Mouse (Mus musculus) right cerebral cortex, postnatal 10 days (tissue): ENCODE measurements around the gene Med15.

ENCODE experiments used
- DNase-seq, 2 experiments: peaks; one replicate each; pipeline ENCODE4 v3.0.0; 2021; ENCODE audit warnings: low spot score in 2 of 2

The Med15 gene

DNA sequence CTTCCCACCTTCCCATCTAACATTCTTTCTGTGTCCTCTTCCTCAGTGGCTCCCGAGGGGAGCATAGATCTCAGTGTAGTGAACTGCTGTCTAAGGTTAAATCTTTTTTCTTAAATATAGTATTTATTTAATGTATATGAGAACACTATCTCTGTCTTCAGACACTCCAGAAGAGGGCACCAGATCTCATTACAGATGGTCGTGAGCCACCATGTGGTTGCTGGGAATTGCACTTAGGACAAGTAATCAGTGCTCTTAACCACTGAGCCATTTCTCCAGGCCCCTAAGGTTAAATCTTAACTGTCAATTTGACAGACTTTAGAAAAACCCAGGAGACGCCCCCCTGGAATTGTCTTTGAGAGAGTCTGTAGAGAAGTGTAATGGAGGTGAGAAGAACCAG, 670 bp downstream of the Med15 start:
- DNase-seq, result no peak

DNA sequence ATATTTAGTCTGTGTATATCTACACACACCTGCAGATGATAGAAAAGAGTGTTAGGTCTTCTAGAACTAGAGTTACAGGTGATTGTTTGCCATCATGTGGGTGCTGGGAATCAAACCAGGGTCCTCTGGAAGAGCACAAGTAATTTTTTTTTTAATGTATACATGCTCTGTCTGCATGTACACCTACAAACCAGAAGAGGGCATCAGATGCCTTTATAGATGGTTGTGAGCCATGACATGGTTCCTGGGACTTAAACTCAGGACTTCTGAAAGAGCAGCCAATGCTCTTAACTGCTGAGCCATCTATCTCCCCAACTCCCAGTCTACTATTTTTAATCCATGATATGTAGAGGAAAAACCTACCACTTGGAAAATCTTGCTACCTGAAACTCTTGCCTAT, 2.7 kb downstream of the Med15 start:
- no peak for DNase-seq

DNA sequence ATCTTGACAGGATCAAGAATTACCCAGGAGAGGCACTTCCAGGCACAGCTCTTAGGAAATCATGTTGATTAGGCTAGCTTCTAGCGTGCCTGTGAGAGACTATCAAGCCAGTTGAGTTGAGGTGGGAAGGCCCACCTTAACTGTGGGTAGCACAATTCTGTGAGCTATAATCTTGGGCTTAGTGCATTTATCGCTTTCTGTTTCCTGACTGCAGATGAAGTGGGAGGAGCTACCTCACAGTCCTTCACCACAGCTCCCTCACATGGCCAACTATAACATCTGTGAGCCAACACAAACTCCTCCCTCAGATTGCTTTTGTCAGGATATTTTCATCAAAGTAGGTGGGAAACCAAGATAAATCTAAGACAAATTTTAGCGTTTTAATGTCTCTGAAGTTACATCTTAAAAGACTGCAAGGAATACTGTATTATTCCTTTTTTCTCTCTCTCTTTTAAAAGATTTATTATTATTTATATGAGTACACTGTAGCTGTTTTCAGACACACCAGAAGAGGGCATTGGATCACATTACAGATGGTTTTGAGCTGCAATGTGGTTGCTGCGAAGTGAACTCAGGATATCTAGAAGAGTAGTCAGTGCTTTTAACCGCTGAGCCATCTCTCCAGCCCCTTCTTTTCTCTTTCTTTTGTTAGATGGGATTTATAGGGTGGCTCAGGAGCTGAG, 5.4 kb downstream of the Med15 start:
- no peak for DNase-seq

DNA sequence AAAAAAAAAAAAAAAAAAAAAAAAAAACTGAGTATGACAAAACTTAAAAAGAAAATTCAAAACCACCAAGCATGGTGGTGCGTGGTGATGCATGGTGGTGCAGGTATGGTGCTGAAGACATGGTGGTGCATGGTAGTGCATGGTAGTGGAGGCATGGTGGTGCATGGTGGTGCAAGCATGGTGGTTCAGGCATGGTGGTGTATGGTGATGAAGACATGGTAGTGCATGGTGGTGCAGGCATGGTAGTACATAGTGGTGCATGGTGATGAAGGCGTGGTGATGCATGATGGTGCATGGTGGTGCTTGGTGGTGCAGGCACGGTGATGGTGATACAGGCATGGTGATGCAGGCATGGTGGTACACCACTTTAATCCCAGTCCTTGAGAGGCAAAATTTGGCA, 8.2 kb downstream of the Med15 start:
- no peak for DNase-seq

DNA sequence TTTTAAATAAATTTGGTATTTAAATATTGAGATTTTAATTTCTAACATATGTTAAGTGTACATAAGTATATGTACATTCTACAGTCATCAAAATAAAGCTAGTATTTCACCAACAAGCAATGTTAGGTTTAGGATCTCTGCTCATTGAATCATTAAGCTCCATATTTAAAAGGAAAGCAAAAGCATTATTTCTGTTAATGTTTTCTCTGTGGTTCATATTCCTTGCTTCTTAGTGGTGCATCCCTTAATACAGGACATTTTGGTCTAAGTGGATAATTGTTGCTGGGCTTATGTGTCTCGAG, 9.4 kb downstream of the Med15 start:
- no peak for DNase-seq

DNA sequence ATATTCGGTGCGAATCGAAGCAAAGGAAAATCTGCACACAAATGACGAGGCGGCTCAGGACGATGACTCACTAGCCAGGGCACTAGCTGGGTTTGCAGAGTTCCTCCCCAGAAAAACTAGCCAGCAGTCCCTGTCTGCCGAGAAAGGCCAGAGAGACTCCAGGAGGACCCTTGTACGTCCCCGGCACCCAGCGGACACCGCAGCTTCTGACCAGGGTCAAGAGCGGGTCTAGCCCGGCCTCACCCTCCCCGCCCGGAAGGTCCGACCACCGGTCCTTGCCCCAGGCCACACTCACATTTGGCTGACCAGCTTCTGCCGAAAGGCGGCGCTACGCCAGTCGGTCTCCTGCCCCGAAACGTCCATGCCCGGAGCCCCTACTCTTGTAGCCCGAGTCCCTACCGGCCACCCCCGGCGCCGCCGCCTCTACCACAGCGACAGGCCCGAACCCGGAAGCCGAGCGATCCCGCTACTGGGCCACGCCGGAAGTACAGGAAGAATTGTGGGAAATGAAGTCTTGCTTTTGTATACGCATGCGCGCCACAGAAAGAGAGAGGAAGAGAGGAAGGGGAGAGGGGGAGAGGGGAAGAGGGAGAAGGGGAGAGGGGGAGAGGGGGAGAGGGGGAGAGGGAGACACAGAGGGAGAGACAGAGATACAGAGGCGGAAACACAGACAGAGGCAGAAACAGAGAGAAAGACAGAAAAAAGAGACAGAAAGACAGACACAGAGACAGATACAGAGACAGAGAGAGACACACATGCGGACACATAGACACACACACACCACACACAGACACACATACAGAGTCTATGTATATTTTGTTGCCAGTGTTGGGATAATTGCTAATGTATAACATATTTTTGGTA, 10.0 kb downstream of the Med15 start:
- DNase-seq, result peak; percentile 95 to 96

DNA sequence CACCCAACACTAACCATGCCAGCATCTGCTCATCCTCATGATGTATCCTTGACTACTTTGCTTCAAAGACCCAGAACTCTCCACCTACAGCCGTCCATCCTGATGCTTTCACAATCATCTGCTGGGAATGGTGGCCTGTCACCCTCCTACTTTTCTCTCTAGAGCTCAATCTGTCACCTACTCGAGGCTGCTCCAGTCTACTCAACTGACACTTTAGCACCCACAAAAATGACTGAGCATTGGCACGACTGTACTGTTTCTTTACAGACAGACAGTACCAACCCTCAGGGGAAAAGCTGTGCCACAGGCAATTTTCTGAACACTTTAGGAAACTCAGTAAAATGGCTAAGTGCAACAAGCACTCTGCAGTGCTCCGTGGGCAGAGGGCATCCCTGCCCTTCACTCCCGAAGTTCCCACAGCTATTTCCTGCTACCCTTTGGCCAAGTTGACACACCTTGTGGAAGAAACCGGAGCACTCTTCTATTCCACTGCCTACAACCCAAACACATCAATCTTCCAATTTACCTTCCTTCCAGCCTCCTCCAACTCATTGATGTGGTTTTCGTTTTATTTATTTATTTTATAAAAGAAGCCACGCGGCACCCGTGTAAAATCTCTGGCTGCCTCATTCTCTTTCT, 10.8 kb downstream of the Med15 start:
- DNase-seq, result peak in 1 of 2 experiments; percentile 34

DNA sequence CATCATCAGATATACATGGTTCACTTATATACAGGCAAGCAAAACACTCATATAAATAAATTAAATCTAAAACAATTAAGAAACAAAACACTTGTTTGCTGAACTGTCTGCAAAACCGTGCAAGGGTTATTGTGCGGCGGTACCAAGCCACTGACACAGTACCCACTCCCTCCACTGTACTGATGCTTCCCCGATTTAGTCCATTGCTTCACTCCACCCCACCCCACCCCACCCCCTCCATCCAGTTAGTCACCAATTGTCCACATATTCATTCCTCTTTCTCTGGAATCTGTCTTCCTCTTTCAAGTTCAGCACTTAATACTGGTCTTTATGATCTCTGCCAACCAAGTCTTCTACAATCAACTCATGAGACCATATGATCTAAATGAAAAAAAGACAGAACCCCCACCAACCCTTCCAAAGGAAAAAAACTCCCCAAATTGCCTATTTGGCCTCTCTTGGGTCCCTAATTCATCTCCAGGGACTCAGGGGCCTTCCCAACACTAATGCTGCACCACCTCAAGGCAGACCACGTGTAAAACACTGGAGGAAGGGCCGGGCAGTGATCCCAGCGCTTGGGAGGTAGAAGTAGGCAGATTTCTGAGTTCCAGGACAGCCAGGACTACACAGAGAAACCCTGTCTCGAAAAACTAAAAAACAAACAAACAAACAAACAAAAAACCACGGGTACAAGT, 11.4 kb downstream of the Med15 start:
- no peak for DNase-seq

DNA sequence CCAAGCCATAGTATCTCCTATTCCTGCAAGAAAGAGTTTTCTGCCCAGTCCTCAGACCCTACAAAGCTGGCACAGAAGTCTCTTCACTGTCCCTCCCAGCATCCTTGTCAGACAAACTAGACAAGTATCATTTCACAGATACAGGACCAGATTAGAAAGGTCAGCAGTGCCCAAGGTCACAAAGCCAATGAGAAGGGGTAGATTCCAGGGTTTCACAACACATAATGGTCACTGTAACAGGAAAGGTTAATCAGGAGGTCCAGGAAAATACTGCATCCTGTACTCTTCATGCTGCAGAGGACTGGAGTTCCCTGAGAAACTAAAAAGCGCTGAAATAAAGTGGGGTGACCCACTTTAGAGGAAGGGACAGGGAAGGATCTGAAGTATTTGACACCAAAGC, 14.9 kb downstream of the Med15 start:
- DNase-seq, result no peak

DNA sequence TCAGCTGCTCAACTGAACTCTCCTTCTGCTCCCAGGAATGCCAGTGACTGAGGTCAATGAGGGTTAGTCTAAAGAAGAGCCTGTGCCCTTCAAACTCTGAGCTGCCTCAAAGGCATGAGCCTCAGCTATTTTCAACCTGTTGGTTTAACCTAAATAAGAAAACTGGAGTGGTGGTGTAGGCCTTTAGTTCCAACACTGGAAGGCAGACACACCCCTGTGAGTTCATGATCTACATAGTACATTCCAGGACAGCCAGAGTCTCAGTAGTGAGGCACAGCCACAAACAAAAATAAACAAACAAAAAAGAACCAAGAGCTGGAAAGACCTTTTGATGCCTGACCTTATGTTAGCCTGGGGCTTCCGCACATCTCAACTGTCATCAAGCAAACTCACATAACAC, 25.1 kb downstream of the Med15 start:
- DNase-seq, result no peak

DNA sequence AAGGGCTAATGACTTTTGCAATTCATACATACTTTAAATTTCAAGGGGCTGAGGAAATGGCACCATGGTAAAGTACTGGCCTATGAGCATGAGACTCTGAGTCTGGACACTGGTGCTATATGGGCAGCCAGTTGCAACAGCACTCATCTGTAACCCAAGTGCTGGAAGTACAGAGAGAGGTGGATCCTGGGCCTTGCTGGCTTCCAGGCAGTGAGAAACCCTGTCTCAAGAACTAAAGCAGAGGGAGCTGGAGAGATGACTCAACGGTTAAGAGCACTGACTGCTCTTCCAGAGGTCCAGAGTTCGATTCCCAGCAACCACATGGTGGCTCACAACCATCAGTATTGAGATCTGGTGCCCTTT, 31.7 kb downstream of the Med15 start:
- DNase-seq, result no peak

DNA sequence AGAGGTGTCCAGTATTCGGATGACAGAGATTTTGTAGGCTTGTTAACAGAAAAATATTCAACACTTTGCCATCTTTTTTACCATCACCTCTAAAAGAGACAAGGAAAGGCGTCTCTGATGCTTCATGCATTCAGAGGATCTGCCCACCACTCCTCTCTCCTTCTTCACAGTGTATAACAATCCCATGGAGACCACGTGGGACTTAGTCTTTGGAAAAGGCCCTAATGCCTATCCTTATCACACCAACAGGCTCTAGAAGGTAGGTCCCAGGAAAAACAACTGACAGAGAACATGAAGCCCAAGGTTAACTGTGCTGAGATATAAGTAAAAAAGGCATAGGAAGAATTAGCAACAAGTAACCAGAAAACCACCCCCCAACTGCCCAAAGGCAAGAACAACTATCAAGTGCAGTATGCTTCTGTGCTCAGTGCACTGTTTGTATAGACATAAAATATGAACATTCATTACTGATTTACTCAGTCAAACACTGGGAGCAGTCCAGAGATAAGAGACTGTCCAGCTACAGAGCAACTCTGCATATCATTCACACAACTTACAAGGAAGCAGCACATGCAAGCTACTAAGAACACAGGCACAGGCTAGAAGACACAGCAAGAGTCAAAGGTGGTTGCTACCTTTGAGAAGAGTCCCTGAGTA, 32.2 kb downstream of the Med15 start:
- no peak for DNase-seq

DNA sequence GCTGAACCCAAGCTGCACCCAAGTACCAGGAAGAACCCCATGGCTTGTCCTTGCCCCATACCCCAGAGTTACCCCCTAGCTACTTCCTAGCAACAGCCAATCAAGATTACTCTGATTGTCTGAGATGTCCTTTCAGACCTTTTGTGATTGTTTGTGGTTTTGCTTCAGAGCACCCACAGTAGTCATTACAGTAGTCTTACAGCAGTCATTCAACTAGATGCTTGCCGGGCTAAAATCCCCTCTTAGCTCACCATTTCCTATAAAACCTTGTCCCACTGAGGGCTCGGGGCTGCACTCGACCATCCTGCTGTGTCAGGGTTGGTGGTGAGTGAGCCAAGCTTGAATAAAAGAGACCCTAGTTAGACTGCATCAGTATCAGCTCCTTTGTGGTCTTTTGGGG, 37.8 kb downstream of the Med15 start:
- DNase-seq, result no peak

DNA sequence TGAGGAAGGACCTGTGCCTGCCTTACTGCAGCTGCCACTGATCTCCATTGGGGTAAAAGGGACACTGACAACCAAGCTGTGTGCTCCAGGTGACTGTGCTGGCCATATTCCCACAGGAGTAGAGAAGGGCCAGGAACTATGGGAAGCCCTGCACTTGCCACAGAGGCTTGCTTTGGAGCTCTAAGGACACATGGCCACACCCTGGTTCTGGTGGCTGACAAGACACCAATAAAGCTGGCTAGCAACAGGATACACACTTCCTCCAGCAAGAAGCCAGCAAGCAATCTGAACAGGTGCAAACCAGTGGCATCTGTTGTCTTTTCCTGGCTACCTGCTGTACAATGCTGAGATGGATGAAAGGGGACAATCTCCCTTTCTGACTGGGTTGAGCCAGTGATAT, 62.8 kb downstream of the Med15 start:
- DNase-seq, result no peak

DNA sequence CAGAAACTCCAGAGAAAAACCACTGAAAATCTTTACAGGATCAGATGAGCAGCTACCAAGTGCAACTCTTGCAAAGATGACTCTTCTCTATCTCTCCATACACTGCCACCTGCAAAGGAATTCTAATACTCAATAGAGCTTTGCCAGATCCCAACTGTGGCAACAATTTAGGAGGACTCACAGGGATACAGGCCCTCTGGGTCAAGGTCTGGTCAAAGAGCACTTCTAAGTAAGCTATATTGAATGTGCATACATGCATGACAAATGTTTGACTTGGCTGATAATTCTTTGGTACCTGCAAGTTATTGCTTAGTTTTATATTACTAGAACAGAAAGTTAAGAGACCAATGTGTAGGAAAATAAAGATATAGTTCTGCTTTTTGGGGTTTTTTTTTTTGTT, 67.1 kb downstream of the Med15 start:
- DNase-seq, result no peak

DNA sequence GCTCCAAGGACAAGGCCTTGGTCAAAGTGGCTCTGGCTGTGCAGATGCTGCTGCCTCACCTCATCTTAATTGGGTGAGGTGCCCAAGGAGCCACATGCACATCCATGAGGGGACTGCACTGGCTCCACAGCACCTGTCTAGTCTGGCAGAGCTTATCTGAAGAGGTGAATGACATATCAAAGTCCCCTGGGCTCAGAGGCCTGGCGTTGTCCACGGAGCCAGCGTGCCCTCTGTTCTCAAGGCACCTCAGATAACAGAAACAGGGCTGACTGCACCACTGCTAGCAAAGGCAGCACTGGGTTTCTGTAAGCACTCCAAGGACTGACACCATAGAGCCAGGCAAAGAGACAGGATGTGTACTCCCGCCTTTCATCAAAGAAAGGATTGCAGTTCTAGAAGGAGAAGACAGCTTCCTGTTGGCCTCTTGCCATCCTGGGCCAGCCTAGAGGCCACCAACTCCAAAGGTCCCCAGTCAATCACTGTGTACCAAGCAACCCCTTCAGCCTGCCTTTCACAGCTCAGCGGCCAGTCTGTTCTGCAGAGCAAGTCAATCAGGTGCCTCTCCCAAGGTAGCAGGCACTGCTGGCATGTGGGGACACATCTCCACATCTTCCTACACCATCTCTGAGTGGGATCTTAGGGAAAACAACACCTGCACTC, 76.3 kb downstream of the Med15 start:
- DNase-seq, result no peak

DNA sequence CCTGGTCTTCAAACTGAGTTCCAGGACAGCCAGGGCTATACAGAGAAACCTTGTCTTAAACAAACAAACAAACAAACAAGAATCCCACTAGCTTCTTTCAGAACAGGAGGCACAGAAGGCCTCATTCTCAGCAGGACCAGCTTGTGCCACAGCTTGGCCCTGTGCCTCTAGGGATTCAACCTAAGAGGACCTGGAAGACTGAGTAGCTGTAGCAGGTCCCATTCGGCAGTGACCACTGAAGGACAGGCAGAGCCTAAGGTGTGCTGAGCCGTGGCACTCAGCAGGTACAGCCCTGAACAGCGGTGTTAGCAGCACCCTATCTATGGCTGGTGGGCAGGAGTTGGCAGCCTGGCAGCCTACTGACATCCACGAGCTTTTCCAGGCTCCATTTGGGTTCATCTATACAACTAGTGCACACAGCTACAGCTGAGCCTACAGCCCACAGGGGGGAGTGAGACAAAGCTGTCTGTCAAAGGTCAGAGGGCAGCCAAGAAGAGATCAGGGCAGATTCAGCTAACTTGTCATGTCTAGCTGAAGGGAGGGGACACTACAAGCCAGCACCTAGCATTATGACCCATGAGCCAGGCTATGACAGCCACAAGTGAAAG, 78.4 kb downstream of the Med15 start:
- no peak for DNase-seq

DNA sequence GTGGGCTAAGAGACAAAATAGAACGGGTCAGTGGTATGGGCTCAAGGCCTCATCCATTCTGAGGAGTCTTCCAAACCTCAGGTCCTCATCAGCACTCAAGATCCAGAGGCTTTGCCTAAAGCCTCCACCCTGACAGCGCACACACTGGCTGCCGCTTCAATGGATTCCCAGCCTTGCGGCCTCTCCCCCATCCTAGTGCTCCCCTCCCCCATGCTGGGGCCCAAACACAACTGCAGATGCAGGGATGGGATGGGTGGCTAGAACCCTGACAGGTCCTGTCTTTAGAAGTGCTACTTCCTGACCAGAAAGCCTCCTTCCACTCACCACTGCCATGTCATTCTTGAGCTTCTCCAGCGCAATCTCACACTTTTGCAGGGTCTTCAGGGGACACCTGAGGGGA, 79.1 kb downstream of the Med15 start:
- DNase-seq, result no peak

DNA sequence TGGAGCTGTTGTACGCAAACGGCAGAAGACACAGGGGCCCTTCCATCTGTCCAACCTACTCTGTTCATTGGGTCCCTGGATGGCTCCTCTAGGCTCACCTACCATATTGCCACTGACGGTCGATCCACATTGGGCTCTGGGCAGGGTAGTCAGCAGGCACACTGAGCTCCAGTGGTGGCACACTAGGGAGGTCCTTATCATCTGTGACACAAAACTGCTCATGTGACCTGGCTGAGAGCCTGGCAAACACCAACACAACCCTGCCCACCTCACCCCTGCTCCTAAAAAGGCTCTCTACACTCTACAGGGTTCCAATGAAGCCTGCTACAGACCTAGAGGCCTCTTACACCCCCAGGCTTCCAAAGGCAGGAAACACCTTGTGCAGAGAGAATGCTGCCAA, 80.1 kb downstream of the Med15 start:
- no peak for DNase-seq

DNA sequence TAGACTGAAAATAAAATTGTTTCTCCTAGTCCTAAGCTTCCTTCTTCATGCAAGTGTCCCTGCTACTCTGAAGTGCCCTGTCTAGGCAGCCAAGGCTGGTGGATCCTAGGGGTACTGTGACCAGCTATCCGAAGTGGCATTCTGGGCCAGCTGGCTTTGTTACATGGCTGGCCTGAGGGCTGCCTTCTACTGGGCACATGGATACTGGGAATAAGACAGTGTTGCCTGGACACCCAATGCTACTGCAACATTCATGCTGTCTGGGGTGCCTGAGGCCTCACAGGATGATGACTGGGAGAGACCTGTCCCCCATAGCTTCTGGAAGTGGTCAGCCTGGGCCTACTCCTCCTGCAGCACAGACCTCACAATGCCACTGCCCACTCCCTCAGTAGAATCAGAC, 82.0 kb downstream of the Med15 start:
- DNase-seq, result no peak
